Mouse (Mus musculus) CH12.LX (cell line): ENCODE measurements around the gene Tent5c.

ENCODE experiments used
- CTCF ChIP-seq, 2 experiments: IDR thresholded peaks in 1 of 2; conservative IDR thresholded peaks in 1 of 2; 2 replicates each; pipeline ENCODE4 v1.5.1; 2011 to 2012; ENCODE audit warnings: low read depth in 2 of 2, low read length in 2 of 2, improper control_type of control experiment in 1 of 2, inconsistent platforms in 1 of 2, mild to moderate bottlenecking in 1 of 2, moderate library complexity in 1 of 2
- EP300 ChIP-seq: IDR thresholded peaks from 2 replicates; pipeline ENCODE4 v1.6.1; 2011; ENCODE audit warnings: low read length, improper control_type of control experiment
- MYC ChIP-seq: IDR thresholded peaks from 2 replicates; pipeline ENCODE4 v1.6.1; 2011; ENCODE audit warnings: low read depth, mild to moderate bottlenecking, improper control_type of control experiment, low read length
- NRF1 ChIP-seq: IDR thresholded peaks from 2 replicates; pipeline ENCODE4 v1.6.1; 2014; ENCODE audit warnings: low read depth, mild to moderate bottlenecking, inconsistent platforms, low read length, improper control_type of control experiment, moderate library complexity
- POLR2A ChIP-seq: IDR thresholded peaks from 2 replicates; pipeline ENCODE4 v1.6.1; 2011; ENCODE audit warnings: low read depth, mild to moderate bottlenecking, improper control_type of control experiment, low read length
- USF1 ChIP-seq: IDR thresholded peaks from 2 replicates; pipeline ENCODE4 v1.6.1; 2014; ENCODE audit warnings: low read depth, mild to moderate bottlenecking, inconsistent platforms, low read length, improper control_type of control experiment
- ZNF384 ChIP-seq: IDR thresholded peaks from 2 replicates; pipeline ENCODE4 v1.6.1; 2012; ENCODE audit warnings: low read depth, low read length, improper control_type of control experiment, inconsistent platforms

GRCm38 (mm10) chr3:100474536-100474935 is 14.6 kb downstream of the Tent5c start:
- TF ChIP-seq POLR2A (no peak), USF1 (no peak), CTCF (conservative IDR thresholded peaks at IDR 0.05 in 1 of 2, IDR thresholded peaks at IDR 0.05 in 1 of 2; ENCODE audit: low read depth in 2 of 2, low read length in 2 of 2) (no peak), MYC (no peak), ZNF384 (no peak), EP300 (no peak), NRF1 (no peak)
